In genomic region chr1:181965277-181965676, GRCm38 (mm10) we compare ENCODE assay signal across 28 mouse cellular contexts.
"Had no signal": no experiment of that assay in that cellular context is flagged by ENCODE, and none has a peak within 500 bp of the region (broad histone marks: within the 10 kb centered on the region; RNA-seq: fewer than 3 reads in every experiment).

No protein-coding gene starts in this region.

- H3K4me3 ChIP-seq: embryonic facial prominence, embryonic 10.5 days; embryonic facial prominence, embryonic 12.5 days; embryonic facial prominence, embryonic 13.5 days; embryonic facial prominence, embryonic 15.5 days; erythroblast, embryonic 14.5 days; forebrain, embryonic 10.5 days; forebrain, embryonic 12.5 days; forebrain, embryonic 13.5 days; forebrain, embryonic 15.5 days; gastrocnemius, adult 2 months had no signal

- H3K27ac ChIP-seq: embryonic facial prominence, embryonic 10.5 days; embryonic facial prominence, embryonic 12.5 days; embryonic facial prominence, embryonic 13.5 days; embryonic facial prominence, embryonic 15.5 days; forebrain, embryonic 10.5 days; forebrain, embryonic 12.5 days; forebrain, embryonic 13.5 days; forebrain, embryonic 15.5 days; gastrocnemius, adult 2 months had no signal

- H3K36me3 ChIP-seq: embryonic facial prominence, embryonic 15.5 days had no signal

- H3K27me3 ChIP-seq: embryonic facial prominence, embryonic 12.5 days; embryonic facial prominence, embryonic 13.5 days; embryonic facial prominence, embryonic 15.5 days; forebrain, embryonic 12.5 days; forebrain, embryonic 13.5 days; forebrain, embryonic 15.5 days had no signal

- H3K9me3 ChIP-seq: embryonic facial prominence, embryonic 10.5 days; embryonic facial prominence, embryonic 12.5 days; embryonic facial prominence, embryonic 13.5 days; embryonic facial prominence, embryonic 15.5 days; forebrain, embryonic 10.5 days; forebrain, embryonic 12.5 days; forebrain, embryonic 13.5 days; forebrain, embryonic 15.5 days had no signal

- H3K9ac ChIP-seq: embryonic facial prominence, embryonic 12.5 days; embryonic facial prominence, embryonic 13.5 days; embryonic facial prominence, embryonic 15.5 days; forebrain, embryonic 12.5 days; forebrain, embryonic 13.5 days; forebrain, embryonic 15.5 days; forebrain, postnatal 0 days had no signal

- ATAC-seq: forebrain, embryonic 13.5 days; forebrain, embryonic 14.5 days; forebrain, embryonic 15.5 days; forebrain, embryonic 16.5 days; forebrain, postnatal 0 days had no signal

- DNase-seq: cerebellum, adult 18-20 months; cerebellum, adult 2 months; cerebellum, adult 8-10 months; cerebellum, adult 9-10 months; cerebellum, adult 9-11 months; cerebellum, postnatal 10 days; cerebellum, postnatal 14 days; cerebellum, postnatal 25 days; cerebellum, postnatal 36 days; embryo, embryonic 11 days; forebrain, postnatal 0 days; gastrocnemius, adult 2 months; gastrocnemius, postnatal 10 days; gastrocnemius, postnatal 14 days; gastrocnemius, postnatal 25 days; gastrocnemius, postnatal 36 days; heart, adult 11 months had no signal

- H3K4me2 ChIP-seq: embryonic facial prominence, embryonic 12.5 days; embryonic facial prominence, embryonic 13.5 days; embryonic facial prominence, embryonic 15.5 days; forebrain, embryonic 12.5 days; forebrain, embryonic 13.5 days; forebrain, embryonic 15.5 days had no signal
